Mouse (Mus musculus): ENCODE measurements around the gene Olfr573-ps1. TPM values are rescaled to one million over a fixed set of nuclear protein-coding genes. Genes with fewer than 3 reads are reported as not detected.

Gene Olfr573-ps1
- not detected in 2 replicates for polyA plus RNA-seq (2015; fragmentation: Nextera tagmentation; extraction: Ambion mirVana)

DNA sequence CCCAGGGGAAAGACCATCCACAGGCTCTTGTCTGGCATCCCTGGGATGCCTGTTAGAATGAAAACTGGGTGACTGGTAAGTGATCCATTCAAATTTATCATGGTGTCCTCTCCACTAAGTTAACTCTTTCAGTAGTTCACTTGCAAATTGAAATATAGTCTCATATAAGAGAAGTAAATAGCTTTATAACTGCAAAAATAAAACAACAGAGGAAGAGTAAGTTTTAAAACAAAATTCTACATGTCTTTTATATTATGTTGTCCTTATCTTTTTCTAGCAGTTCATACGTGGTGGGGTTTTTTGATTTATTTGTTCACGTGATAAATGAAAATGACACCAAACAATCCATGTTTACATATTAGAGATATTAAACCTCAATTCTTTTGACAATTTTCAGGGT is at the start of gene Olfr573-ps1:
Gene Olfr573-ps1, minus strand, starts transcription at position 101 of the 400 bp plus-strand sequence.
- Histone ChIP-seq H3K4me1 (ENCODE audit: control insufficient read depth, insufficient read depth, low read length) (no peaks in the 10 kb centered on the region), H3K27me3 (ENCODE audit: control insufficient read depth, insufficient read depth, low read length) (no peaks in the 10 kb centered on the region), H3K9me3 (replicated peaks; ENCODE audit: control insufficient read depth, low read length) (no peaks in the 10 kb centered on the region), H3K4me2 (ENCODE audit: low read depth, low read length) (no peak within 1 kb of the TSS), H3K9ac (ENCODE audit: low read length) (no peak within 1 kb of the TSS), H3K36me3 (ENCODE audit: control insufficient read depth, insufficient read depth) (no peaks in the 10 kb centered on the region), H3K27ac (ENCODE audit: low read length) (no peak within 1 kb of the TSS), H3K4me3 (ENCODE audit: low read length) (no peak within 1 kb of the TSS)
- no peak for ATAC-seq (replicated peaks; ENCODE audit: extremely low read depth, insufficient read depth, low FRiP score)
- 87% methylated on average over 2 of the region's 2 CpGs for WGBS

DNA sequence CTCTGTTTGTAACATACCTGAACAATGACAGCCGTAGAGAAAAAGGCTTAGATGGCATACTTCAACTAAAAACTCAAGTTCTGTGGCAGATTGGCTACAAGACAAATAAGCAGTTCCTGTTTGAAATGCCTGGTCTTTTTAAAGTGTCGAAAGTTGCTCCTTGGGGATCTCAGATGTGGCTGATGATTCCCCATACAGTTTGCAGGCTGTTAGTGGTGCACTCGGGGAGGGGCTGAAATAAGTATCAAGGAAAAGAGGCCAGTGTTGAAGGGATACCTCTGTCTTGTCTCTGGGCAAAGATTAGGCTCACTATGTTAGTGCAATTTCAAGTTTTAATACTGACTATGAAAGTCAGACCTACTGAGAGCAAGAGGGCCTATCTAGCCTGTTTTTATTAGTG is 46.8 kb upstream of the Olfr573-ps1 start, which contains the start of gene Olfr578:
Gene Olfr578, minus strand, starts transcription at position 101 of the 400 bp plus-strand sequence.
- Histone ChIP-seq H3K4me3 (ENCODE audit: low read length) (no peak within 1 kb of the TSS), H3K4me2 (ENCODE audit: low read depth, low read length) (no peak within 1 kb of the TSS), H3K27me3 (ENCODE audit: control insufficient read depth, insufficient read depth, low read length) (no peaks in the 10 kb centered on the region), H3K9ac (ENCODE audit: low read length) (no peak within 1 kb of the TSS), H3K4me1 (ENCODE audit: control insufficient read depth, insufficient read depth, low read length) (no peaks in the 10 kb centered on the region), H3K27ac (ENCODE audit: low read length) (no peak within 1 kb of the TSS), H3K36me3 (ENCODE audit: control insufficient read depth, insufficient read depth) (no peaks in the 10 kb centered on the region), H3K9me3 (replicated peaks; ENCODE audit: control insufficient read depth, low read length) (no peaks in the 10 kb centered on the region)
- no peak for ATAC-seq (replicated peaks; ENCODE audit: extremely low read depth, insufficient read depth, low FRiP score)
- 53% methylated on average over 3 of the region's 3 CpGs for WGBS

DNA sequence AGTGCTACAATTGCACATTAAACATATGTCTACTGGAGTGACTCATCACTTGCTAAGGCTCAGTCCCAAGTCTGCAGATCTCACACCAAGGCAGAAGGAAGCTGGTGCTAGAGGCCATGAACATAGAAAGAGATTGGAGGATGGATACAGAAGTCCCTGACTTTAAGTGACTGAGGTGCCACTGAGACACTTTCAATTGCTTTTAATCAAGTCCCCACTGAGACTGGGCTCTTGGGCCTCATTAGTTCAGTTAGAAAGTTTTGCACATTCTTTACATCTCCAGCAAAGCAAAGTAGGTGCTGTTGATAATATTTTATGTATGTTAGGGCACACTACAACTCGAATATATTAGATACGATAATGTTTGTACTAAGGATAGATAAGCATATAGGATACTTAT is 33.5 kb upstream of the Olfr573-ps1 start, which contains the start of gene Olfr577:
Gene Olfr577, minus strand, starts transcription at position 101 of the 400 bp plus-strand sequence.
- Histone ChIP-seq H3K9ac (ENCODE audit: low read length) (no peak within 1 kb of the TSS), H3K4me1 (ENCODE audit: control insufficient read depth, insufficient read depth, low read length) (no peaks in the 10 kb centered on the region), H3K27ac (ENCODE audit: low read length) (no peak within 1 kb of the TSS), H3K9me3 (replicated peaks; ENCODE audit: control insufficient read depth, low read length) (peaks cover 2% of the 10 kb centered on the region; the same call in 1 of the 2 replicates), H3K36me3 (ENCODE audit: control insufficient read depth, insufficient read depth) (no peaks in the 10 kb centered on the region), H3K27me3 (ENCODE audit: control insufficient read depth, insufficient read depth, low read length) (no peaks in the 10 kb centered on the region), H3K4me2 (ENCODE audit: low read depth, low read length) (no peak within 1 kb of the TSS), H3K4me3 (ENCODE audit: low read length) (no peak within 1 kb of the TSS)
- 70% methylated on average over 2 of the region's 2 CpGs for WGBS
- no peak for ATAC-seq (replicated peaks; ENCODE audit: extremely low read depth, insufficient read depth, low FRiP score)

DNA sequence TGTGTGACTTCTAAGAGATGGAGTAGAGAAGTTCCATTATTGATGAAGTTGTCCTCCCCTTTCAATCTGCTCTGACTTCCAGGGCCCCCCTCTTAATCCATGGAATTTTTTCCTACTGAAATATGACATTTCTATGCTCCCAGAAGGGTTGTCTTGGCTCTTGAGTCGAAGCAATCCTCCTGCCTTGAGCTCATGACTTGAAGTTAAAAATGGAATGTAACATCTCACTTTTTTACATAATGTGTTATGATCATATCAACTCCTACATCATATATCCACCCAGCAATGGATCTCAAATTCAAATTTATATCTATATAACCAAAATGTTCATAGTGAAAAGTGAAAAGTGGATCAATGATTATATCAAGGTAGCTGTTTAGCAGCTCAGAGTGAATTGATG is 32.0 kb upstream of the Olfr573-ps1 start:
- H3K27ac ChIP-seq (ENCODE audit: low read length) = no peak overlapping the region
- WGBS = 50% methylated on average over 1 of the region's 1 CpGs
- no peaks in the 10 kb centered on the region for H3K4me1 ChIP-seq (ENCODE audit: control insufficient read depth, insufficient read depth, low read length)
- no peaks in the 10 kb centered on the region for H3K9me3 ChIP-seq (replicated peaks; ENCODE audit: control insufficient read depth, low read length)
- no peak for ATAC-seq (replicated peaks; ENCODE audit: extremely low read depth, insufficient read depth, low FRiP score)
- no peaks in the 10 kb centered on the region for H3K36me3 ChIP-seq (ENCODE audit: control insufficient read depth, insufficient read depth)
- H3K4me2 ChIP-seq (ENCODE audit: low read depth, low read length) = no peak overlapping the region
- no peak overlapping the region for H3K4me3 ChIP-seq (ENCODE audit: low read length)
- no peaks in the 10 kb centered on the region for H3K27me3 ChIP-seq (ENCODE audit: control insufficient read depth, insufficient read depth, low read length)
- no peak overlapping the region for H3K9ac ChIP-seq (ENCODE audit: low read length)

DNA sequence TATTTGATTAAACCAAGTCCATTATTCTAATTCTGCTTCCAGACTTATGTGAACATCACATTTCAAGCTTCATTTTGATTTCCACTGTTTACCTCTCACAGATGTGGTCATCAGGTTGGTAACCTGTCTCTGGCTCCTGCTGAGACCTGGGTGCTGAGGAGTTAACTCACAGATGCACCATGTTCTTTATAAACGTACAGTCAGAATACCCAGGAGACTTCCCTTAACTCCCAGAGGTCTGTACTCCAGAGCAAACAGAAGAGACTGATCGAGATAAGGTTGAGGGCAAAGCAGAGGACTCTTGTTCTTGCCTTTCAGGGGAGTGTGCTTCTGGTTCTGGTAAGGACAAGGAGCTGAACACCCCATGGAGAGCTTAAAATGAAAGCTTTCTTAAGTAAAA is 20.0 kb upstream of the Olfr573-ps1 start, which contains the start of gene Olfr576:
Gene Olfr576, plus strand, starts transcription at position 301 of the 400 bp plus-strand sequence.
- H3K27ac ChIP-seq (ENCODE audit: low read length) = no peak within 1 kb of the TSS
- no peaks in the 10 kb centered on the region for H3K36me3 ChIP-seq (ENCODE audit: control insufficient read depth, insufficient read depth)
- H3K4me1 ChIP-seq (ENCODE audit: control insufficient read depth, insufficient read depth, low read length) = no peaks in the 10 kb centered on the region
- no peak for ATAC-seq (replicated peaks; ENCODE audit: extremely low read depth, insufficient read depth, low FRiP score)
- H3K9me3 ChIP-seq (replicated peaks; ENCODE audit: control insufficient read depth, low read length) = no peaks in the 10 kb centered on the region
- no peaks in the 10 kb centered on the region for H3K27me3 ChIP-seq (ENCODE audit: control insufficient read depth, insufficient read depth, low read length)
- no peak within 1 kb of the TSS for H3K9ac ChIP-seq (ENCODE audit: low read length)
- no peak within 1 kb of the TSS for H3K4me2 ChIP-seq (ENCODE audit: low read depth, low read length)
- no peak within 1 kb of the TSS for H3K4me3 ChIP-seq (ENCODE audit: low read length)
- WGBS = 17% methylated on average over 2 of the region's 2 CpGs

DNA sequence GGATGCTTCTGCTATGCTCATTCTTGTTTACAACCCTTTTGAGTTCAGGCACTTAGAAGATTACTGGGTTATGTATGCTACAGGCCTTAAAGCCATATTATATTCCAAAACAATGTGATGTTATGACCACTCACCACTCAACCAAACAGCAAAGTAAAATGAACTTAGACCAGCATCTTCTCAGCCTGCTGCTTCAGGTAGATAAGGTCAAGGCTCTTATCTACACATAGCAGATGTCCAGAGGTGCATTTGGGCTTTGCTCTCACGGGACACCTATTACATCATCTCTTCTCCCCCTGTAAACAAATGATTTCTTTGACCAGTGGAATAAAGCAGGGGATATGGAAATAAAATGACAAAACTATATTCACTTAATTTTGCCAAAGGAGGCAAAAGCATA is 16.2 kb upstream of the Olfr573-ps1 start, which contains the start of gene Olfr575:
Gene Olfr575, minus strand, starts transcription at position 183 of the 400 bp plus-strand sequence.
- Histone ChIP-seq H3K9me3 (replicated peaks; ENCODE audit: control insufficient read depth, low read length) (no peaks in the 10 kb centered on the region), H3K4me1 (ENCODE audit: control insufficient read depth, insufficient read depth, low read length) (no peaks in the 10 kb centered on the region), H3K4me2 (ENCODE audit: low read depth, low read length) (no peak within 1 kb of the TSS), H3K36me3 (ENCODE audit: control insufficient read depth, insufficient read depth) (no peaks in the 10 kb centered on the region), H3K27ac (ENCODE audit: low read length) (no peak within 1 kb of the TSS), H3K27me3 (ENCODE audit: control insufficient read depth, insufficient read depth, low read length) (no peaks in the 10 kb centered on the region), H3K4me3 (ENCODE audit: low read length) (no peak within 1 kb of the TSS), H3K9ac (ENCODE audit: low read length) (no peak within 1 kb of the TSS)
- WGBS = 34% methylated on average over 1 of the region's 1 CpGs
- no peak for ATAC-seq (replicated peaks; ENCODE audit: extremely low read depth, insufficient read depth, low FRiP score)

DNA sequence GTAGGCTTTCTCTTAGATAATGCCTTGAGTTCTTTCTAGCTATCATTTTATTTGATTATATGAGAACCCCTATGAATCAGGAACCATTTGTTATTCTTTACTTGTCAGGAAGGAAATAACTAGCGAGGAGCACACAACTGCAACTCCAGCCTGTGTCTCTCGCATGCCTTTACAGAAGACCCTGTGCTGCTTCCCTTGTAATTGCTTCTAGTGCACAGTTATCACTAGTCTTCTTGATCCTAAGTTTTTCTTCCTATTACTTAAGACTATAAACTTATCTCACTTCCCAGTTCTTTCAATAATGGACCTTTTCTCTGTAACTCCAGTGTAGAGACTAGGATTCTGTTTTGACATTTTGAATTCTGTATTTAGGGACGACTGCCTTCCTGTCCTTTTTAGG is 15.8 kb upstream of the Olfr573-ps1 start:
- H3K9ac ChIP-seq (ENCODE audit: low read length) = no peak overlapping the region
- H3K4me2 ChIP-seq (ENCODE audit: low read depth, low read length) = no peak overlapping the region
- H3K4me1 ChIP-seq (ENCODE audit: control insufficient read depth, insufficient read depth, low read length) = no peaks in the 10 kb centered on the region
- H3K9me3 ChIP-seq (replicated peaks; ENCODE audit: control insufficient read depth, low read length) = no peaks in the 10 kb centered on the region
- H3K27ac ChIP-seq (ENCODE audit: low read length) = no peak overlapping the region
- H3K36me3 ChIP-seq (ENCODE audit: control insufficient read depth, insufficient read depth) = no peaks in the 10 kb centered on the region
- WGBS = 64% methylated on average over 3 of the region's 3 CpGs
- H3K4me3 ChIP-seq (ENCODE audit: low read length) = no peak overlapping the region
- no peaks in the 10 kb centered on the region for H3K27me3 ChIP-seq (ENCODE audit: control insufficient read depth, insufficient read depth, low read length)
- ATAC-seq (replicated peaks; ENCODE audit: extremely low read depth, insufficient read depth, low FRiP score) = no peak

DNA sequence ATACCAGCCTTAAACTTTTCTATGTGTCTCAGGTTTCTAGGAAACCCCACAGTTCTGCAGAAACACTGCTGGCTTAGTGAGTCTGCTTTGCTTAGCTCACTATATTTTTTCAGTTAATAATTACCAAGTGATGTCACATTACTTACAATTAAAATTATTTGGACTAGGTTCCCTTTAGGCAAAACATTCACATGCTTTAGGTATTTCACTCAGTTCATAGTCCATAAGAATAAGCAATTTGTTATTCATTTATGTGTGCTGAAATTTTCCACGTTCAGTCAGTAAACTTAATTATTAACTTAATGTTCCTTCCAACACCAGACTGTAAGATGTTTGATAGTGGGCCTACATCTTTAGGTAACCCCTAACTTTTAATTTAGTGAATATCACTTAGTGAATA is 8.4 kb upstream of the Olfr573-ps1 start:
- 65% methylated on average over 1 of the region's 1 CpGs for WGBS

DNA sequence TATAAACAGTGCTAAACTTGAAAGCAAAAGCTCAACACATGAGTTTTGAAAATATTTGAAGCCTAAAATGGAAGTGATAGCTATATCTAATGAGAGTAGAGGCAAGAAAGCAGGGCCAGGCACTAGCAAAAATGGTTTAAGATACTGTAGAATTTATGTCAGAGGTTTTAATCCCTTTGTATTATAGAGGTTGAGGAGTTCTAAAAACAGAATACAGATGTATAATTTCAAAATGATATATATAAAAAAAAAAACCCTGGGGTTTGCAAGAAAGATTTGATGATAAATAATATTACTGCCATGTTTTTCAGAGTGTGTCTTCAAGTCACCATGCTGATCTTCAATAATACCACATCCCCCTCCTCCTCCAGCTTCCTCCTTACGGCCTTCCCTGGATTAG is 5.8 kb upstream of the Olfr573-ps1 start, which contains the start of gene Olfr574:
Gene Olfr574, plus strand, starts transcription at position 301 of the 400 bp plus-strand sequence.
- Histone ChIP-seq H3K36me3 (ENCODE audit: control insufficient read depth, insufficient read depth) (no peaks in the 10 kb centered on the region), H3K27me3 (ENCODE audit: control insufficient read depth, insufficient read depth, low read length) (no peaks in the 10 kb centered on the region), H3K4me1 (ENCODE audit: control insufficient read depth, insufficient read depth, low read length) (no peaks in the 10 kb centered on the region), H3K9me3 (replicated peaks; ENCODE audit: control insufficient read depth, low read length) (no peaks in the 10 kb centered on the region), H3K27ac (ENCODE audit: low read length) (no peak within 1 kb of the TSS), H3K4me2 (ENCODE audit: low read depth, low read length) (no peak within 1 kb of the TSS), H3K9ac (ENCODE audit: low read length) (no peak within 1 kb of the TSS), H3K4me3 (ENCODE audit: low read length) (no peak within 1 kb of the TSS)
- no peak for ATAC-seq (replicated peaks; ENCODE audit: extremely low read depth, insufficient read depth, low FRiP score)
- 87% methylated on average over 1 of the region's 1 CpGs for WGBS

More for the DNA sequence above, 8.4 kb upstream of the Olfr573-ps1 start:
- H3K4me1 ChIP-seq (ENCODE audit: control insufficient read depth, insufficient read depth, low read length) = no peaks in the 10 kb centered on the region
- H3K4me3 ChIP-seq (ENCODE audit: low read length) = no peak overlapping the region
- no peak overlapping the region for H3K4me2 ChIP-seq (ENCODE audit: low read depth, low read length)
- no peak overlapping the region for H3K9ac ChIP-seq (ENCODE audit: low read length)
- no peaks in the 10 kb centered on the region for H3K9me3 ChIP-seq (replicated peaks; ENCODE audit: control insufficient read depth, low read length)
- H3K36me3 ChIP-seq (ENCODE audit: control insufficient read depth, insufficient read depth) = no peaks in the 10 kb centered on the region
- no peak overlapping the region for H3K27ac ChIP-seq (ENCODE audit: low read length)
- no peaks in the 10 kb centered on the region for H3K27me3 ChIP-seq (ENCODE audit: control insufficient read depth, insufficient read depth, low read length)
- ATAC-seq (replicated peaks; ENCODE audit: extremely low read depth, insufficient read depth, low FRiP score) = no peak

Measured in heart, embryonic 16.5 days (tissue).